Mouse (Mus musculus) retina, embryonic 14.5 days (tissue): ENCODE measurements around the gene Srrd.

ENCODE experiments used
- DNase-seq: peaks from one replicate; pipeline ENCODE4 v3.0.0-alpha.2; 2015; ENCODE audit warnings: low spot score

Srrd gene

DNA sequence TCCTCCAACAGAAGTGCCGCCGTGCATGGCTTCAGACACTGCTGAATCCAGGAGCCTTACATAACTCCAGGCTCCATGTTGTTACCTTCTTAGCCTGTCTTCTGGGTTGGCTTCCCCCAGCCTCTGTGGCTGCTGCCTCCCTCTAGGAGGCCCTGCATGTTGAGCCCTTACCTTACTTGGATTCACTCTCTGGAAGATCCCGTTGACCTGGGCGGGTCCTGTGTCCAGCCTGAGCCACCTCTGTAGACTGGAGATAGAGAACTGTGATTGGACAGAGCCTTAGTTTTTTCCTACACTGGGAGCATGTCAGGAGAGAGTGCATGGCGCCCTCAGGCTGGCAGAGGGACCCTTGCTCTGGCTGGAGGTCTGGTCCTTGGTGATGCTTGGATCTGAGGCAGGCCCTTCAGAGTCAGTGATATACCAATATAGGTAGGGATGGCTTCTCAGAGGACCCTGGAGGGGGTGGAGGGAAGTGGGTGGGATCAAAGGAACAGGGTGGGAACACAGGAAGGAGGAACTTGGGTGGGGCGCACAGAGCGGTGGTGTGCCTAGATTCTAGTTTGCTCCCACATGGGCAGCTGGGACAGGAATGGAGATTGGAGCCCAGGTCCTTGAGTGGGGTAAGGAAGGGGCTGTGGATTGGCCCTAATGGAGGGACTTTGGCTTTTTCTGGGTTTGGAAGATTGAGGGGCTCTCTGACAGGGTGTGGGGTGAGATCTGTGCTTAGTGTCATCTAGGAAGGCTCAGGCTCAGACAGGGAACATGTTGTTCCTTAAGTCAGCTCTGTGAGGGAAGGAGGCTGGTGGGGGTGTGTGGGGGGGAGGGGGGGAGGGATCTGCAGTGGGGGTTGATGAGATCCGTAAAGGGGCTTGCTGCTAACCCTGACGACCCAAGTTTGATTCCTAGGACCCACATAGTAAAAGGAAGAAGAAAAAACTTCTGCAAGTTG is 54.4 kb downstream of the Srrd start:
- no peak for DNase-seq

DNA sequence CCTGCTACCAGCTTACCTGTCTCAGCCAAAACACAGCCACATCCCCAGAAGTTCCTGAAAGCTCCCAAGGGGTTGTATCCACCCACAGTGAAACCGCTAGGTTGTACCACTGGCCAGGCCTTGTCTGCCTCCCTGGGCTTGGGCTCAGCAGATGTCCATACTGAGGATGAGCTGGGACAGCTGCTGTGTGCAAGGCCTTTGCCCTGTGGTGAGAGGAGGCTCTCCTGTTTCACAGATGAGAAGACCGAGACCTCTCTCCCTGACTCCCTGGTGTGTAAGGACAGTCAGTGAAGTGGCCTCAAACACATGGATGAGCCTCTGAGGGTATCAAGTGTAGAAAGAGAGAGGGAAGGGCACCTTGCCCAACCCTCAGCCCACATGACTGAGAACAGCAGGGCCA is 55.2 kb downstream of the Srrd start:
- no peak for DNase-seq
